Mouse (Mus musculus): ENCODE results near the gene Mbd3l2.

- no peak for TF ChIP-seq JUND (conservative IDR thresholded peaks at IDR 0.05; ENCODE audit: low read depth, low read length)
- TF ChIP-seq EP300 (IDR thresholded peaks at IDR 0.05; ENCODE audit: low read length), result no peak
- TF ChIP-seq CTCF (conservative IDR thresholded peaks at IDR 0.05 in 1 of 2, IDR thresholded peaks at IDR 0.05 in 1 of 2; ENCODE audit: low read depth in 2 of 2, low read length in 2 of 2), result no peak
- TF ChIP-seq TCF12 (IDR thresholded peaks at IDR 0.05; ENCODE audit: low read depth, low read length), result no peak
Observed at GRCm38 (mm10) chr9:18385782-18386181, 44.7 kb upstream of the Mbd3l2 start.

Data from CH12.LX (cell line).